Mouse (Mus musculus) cerebellum, postnatal 10 days (tissue): ENCODE measurements around the gene Cfap73.

Experiments used
- DNase-seq, 2 experiments: peaks; one replicate each; pipeline ENCODE4 v3.0.0; 2021; ENCODE audit warnings: mixed read lengths in 2 of 2

Gene Cfap73

GRCm38 (mm10) chr5:120647361-120647760 is 13.3 kb upstream of the Cfap73 start:
- no peak for DNase-seq

- DNase-seq = peak; percentile 71 to 82
Observed at GRCm38 (mm10) chr5:120645851-120646250, 11.8 kb upstream of the Cfap73 start.

- DNase-seq = no peak
Observed at GRCm38 (mm10) chr5:120644227-120644626, 10.2 kb upstream of the Cfap73 start.

- DNase-seq = peak; percentile 80 to 87
Observed at GRCm38 (mm10) chr5:120643365-120644085, 9.5 kb upstream of the Cfap73 start.

- DNase-seq = no peak
Observed at GRCm38 (mm10) chr5:120640094-120640493, 6.1 kb upstream of the Cfap73 start.

- no peak for DNase-seq
Observed at GRCm38 (mm10) chr5:120635633-120636032, 1.6 kb upstream of the Cfap73 start.

- no peak for DNase-seq
Observed at GRCm38 (mm10) chr5:120634860-120635259, 825 bp upstream of the Cfap73 start.

GRCm38 (mm10) chr5:120631892-120632291 is 2.1 kb downstream of the Cfap73 start:
- DNase-seq = no peak

- no peak for DNase-seq
Observed at GRCm38 (mm10) chr5:120631128-120631527, 2.9 kb downstream of the Cfap73 start.

GRCm38 (mm10) chr5:120628624-120629023 is 5.4 kb downstream of the Cfap73 start:
- peak; percentile 66 to 73 for DNase-seq

- no peak for DNase-seq
Observed at GRCm38 (mm10) chr5:120627515-120628300, 6.3 kb downstream of the Cfap73 start.

GRCm38 (mm10) chr5:120626399-120626798 is 7.6 kb downstream of the Cfap73 start:
- no peak for DNase-seq

- DNase-seq = peak; percentile 72 to 80
Observed at GRCm38 (mm10) chr5:120624427-120624826, 9.6 kb downstream of the Cfap73 start.

GRCm38 (mm10) chr5:120622198-120622851 is 11.7 kb downstream of the Cfap73 start:
- DNase-seq = no peak

GRCm38 (mm10) chr5:120621846-120622197 is 12.2 kb downstream of the Cfap73 start:
- DNase-seq = peak in 1 of 2 experiments; percentile 39

- DNase-seq = no peak
Observed at GRCm38 (mm10) chr5:120621078-120621765, 12.8 kb downstream of the Cfap73 start.

- peak; percentile 91 to 94 for DNase-seq
Observed at GRCm38 (mm10) chr5:120620375-120621077, 13.5 kb downstream of the Cfap73 start.

- peak; percentile 85 to 90 for DNase-seq
Observed at GRCm38 (mm10) chr5:120619201-120619600, 14.8 kb downstream of the Cfap73 start.

- DNase-seq = no peak
Observed at GRCm38 (mm10) chr5:120618778-120619177, 15.3 kb downstream of the Cfap73 start.

- DNase-seq = peak; percentile 67 to 82
Observed at GRCm38 (mm10) chr5:120615903-120616302, 18.1 kb downstream of the Cfap73 start.

- DNase-seq = peak; percentile 100
Observed at GRCm38 (mm10) chr5:120612822-120613604, 21.0 kb downstream of the Cfap73 start.
